Mouse (Mus musculus): Measurements from ENCODE around the gene Alpk1. TPM values are rescaled to one million over a fixed set of nuclear protein-coding genes. Genes with fewer than 3 reads are reported as not detected.

Alpk1 gene
- total RNA-seq, 1 experiment from 2014 or later, result 8.7 TPM

DNA sequence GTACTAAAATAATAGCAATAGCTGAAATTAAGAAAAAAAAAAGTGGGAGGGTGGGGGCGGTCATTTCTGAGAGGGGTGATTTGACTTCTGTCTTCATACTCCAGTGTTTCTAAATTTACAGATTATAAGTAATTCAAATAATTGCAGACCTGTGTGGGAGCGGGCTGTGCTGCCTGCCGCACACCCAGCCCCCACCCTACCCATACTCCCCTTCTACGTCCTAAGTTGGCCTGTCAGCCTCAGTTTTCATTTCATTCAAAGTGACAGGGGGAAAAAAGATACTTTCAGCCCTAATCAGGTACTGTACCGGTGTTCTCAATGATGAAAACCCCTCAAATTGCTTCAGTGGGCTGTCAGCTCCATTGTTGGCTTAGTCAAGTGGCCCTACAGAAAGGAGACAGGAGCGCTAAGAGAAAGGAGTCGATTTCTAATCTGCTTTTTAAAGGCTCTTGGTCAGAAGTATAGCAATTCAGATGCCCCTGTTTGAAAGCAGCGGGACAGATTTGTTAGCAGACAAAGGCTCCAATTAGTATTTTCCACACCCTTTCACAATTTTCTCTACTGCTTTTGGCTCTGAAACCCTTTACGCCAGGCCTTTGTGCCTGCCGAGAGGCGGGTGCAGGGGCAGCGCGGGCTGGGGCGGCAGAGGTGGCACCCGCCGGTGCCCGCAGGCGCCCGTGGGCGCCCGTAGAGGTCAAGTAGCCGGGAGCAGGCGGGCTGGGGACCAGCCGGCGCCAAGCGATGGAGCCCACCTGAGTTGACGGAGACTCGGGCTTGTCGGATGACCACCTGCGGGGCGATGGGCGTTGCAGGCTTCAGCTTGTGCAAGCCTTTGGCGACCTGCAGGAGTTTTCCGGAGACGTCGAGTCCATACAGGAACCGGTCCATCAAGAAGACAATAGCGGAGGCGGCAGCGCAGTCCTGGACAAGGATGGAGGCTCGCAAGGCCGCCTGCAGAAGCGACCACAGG lies 85.2 kb downstream of the Alpk1 start:
- DNase-seq, result no peak

- no peak for DNase-seq
Observed at GRCm38 (mm10) chr3:127691230-127691629, 89.1 kb downstream of the Alpk1 start.

- DNase-seq, result no peak
Observed at GRCm38 (mm10) chr3:127679703-127680102, 100.6 kb downstream of the Alpk1 start.

DNA sequence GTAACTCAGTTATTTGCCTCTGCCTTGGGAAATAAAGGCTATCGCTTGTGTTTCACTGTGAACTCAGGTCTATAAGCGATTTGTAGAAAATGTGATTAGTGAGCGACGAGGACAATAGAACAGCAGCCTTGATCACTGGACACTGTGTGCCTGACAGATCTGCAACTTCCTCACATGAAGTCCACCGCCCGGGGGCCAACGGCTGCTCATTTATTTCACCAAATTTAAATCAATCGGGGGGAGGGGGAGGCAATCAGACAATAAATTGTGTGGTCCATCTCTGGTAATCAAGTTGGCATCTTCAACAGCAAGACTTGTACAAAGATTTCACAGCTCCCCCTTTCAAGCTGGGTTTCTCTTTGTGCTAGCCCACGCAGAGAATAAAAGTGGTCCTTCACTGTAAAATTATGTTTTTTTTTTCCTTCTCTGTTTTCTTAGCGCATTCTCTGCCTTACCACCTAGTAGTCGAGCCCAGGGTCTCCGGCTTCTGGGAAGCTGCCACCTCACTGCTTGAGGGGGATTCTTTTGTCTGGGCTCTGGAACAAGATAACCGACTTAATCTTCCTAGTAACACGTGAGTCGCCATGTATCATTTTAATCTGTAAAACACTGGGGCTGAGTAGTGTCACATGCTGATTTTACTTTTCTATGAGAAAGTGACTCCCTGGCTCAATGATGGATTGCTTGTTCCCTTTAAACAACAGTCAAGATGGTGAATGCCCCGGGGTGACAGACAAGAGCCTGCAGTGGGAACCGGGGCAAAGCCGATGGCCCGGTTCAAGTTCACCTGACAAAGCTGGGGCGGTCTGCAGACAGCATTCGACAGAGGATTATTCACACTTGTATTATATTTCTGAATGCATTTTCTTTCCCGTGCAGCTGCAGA lies 118.4 kb downstream of the Alpk1 start:
- no peak for DNase-seq

DNA sequence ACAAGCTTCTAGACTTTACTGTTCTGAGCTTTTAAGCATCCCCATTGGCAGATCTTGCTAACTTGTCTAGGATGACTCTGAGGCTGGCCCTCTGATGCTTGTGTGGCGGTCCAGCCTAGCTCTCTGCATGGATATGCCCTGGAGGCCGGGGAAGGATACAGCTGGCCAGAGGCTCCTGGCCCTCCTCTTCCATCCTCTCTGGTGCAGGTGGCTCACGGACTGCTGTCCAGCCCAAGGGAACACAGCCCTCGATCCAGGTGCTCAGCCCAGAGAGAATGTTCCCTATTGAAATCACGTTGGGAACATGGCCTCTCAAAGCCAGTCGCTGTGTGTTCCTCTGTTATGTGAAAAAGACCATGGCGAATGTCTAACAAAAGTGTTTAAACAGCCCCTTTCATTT lies 119.6 kb downstream of the Alpk1 start:
- DNase-seq, result no peak

- no peak for DNase-seq
Observed at GRCm38 (mm10) chr3:127651742-127652653, 128.3 kb downstream of the Alpk1 start.

DNA sequence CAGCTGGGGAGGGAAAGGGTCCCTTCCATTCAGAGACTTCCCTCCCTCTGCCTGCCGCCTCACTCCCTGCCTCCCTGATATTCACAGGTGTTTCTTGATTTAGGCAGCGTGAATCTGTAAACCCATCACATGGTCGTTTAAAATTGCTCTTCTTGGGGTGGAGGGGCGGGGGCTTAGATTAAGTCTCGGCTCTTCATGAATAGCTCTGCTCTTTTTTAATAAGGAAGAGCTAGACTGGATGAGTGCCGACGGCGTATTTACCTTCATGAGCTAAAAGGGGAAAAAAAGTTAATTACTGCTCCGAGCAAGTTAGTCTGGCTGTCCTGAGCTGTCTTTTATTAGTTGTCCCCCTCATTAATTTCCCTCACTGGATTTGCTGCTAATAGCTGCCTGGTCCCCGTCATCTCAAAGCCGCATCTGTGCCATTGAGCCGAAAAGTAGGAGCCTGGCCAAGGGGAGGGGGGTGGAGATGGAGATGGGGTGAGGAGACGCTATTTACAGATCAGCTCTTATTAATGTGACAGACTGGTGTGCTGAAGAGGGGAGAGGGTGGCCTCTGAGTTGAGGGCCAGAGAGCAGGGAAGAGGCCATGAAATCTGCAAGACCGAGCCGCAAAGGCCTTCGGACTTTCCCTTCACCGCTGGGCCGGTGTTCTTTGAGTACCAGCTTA lies 134.0 kb downstream of the Alpk1 start:
- no peak for DNase-seq

DNA sequence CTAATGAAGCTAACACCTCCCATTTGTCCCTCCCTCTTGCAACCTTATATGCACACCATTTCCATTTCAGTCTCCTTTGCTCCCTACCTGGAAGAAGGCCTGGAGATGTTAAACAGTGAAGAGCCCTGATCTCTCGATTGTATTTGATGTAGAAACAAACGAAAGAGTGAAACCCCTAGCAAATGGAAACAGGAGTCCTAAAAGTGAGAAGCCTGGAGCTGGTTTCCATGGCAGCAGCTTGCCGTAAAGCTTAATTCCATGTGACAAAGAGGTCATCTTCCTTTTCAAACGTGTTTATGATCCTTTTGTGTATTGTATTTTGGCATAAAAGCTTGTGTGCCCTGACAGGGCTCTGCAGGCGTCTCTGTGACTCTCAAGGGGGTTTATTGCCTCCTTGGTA lies 138.1 kb downstream of the Alpk1 start:
- no peak for DNase-seq

GRCm38 (mm10) chr3:127640762-127641700 lies 139.3 kb downstream of the Alpk1 start:
- no peak for DNase-seq

DNA sequence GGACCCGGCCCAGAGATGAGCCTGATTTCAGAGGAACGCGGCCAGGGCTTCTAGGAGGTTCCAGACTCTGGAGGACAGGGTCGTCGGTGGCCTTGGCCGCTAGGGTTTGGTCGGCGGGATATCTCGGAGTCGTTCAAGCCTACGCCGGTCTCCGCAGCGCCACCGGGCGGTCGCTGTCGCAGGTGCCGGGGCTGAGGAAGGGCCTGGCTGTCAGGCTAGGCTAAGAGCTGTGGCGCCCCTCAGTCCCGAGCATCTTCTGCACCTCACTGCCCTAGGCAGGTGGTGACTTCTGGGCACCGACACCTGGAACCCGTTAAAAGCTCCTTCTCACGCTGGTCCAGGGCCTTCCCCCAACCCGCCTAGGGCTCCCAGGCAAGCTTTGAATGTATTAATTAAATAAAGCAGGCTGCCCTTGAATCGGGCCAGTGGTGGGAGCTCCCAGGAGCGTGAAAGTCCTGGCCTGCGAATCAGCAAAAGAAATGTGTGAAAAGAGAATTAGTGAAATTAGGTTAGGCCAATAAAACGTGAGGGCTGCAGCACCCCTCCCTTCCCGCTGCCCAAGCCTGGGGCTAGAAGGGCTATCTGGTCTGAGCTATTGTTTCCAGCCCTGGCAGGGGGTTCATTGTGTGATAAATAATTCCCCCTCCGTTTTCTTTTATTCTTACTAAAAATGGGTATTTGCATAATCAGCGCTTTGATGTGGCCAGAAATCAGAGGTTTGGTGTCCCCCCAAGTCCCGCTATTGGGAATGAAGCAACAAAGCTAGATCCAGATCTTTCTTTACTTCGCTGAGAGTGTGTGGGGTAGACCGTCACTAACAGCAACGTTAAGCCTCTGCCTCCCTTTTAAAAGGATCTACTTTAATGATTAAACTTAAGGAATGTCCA lies 140.2 kb downstream of the Alpk1 start:
- peak; percentile 56 for DNase-seq

DNA sequence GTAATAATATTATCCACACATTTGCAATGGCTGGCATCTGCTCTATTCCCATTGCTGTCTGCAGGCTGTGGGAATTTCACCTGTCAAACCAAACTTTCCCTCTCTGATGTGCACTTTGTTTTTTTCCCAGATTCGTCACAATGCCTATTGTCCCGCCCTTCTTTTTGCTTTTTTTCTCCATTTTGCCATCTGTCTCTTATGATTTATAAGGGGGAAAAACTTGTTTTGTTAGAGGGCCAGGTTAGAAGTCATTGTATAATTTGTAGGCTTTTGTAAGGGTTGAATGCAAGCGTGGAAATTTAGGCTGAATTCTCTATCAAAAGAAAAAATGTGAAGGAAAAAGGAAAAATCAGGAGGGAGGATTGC lies 145.4 kb downstream of the Alpk1 start:
- no peak for DNase-seq

- DNase-seq, result peak; percentile 84
Observed at GRCm38 (mm10) chr3:127634101-127634983, 146.0 kb downstream of the Alpk1 start.

DNA sequence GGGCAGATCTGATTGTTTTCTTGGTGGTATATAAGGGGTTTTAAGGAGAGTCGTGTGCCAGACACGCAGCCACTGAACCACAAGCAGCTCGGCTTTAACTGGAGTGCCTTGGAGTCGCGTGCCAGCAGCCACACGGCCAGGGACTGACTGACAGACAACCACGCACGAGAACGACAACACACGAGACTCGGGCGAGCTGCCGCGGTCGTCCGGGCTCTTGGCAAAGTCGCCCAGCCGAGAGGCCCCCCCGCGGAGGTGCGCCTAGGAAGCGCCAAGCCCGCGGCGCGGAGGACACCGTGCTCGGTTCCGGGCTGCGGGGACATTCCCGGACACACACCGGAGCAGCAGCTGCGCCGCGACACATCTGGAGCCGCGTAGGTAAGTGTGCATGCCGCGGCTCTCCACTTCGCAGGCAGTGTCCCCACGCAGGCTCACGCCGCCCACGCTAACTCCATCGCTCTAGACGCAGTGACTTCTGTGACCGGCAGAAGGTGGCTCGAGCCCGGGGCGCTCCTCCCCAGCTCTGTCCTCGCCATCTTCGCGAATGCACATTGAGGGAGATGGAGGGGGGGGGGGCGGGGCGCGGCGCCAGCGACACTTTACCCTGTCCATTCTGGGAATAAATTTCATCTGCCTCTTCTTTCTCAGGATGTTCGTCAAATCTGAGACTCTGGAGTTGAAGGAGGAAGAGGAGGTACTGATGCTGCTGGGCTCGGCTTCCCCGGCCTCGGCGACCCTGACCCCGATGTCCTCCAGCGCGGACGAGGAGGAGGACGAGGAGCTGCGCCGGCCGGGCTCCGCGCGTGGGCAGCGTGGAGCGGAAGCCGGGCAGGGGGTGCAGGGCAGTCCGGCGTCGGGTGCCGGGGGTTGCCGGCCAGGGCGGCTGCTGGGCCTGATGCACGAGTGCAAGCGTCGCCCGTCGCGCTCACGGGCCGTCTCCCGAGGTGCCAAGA lies 147.0 kb downstream of the Alpk1 start, which contains the start of gene Neurog2:
TSS of gene Neurog2 (plus strand) at position 56 of the 953 bp plus-strand sequence.
- DNase-seq, result peak; percentile 26

DNA sequence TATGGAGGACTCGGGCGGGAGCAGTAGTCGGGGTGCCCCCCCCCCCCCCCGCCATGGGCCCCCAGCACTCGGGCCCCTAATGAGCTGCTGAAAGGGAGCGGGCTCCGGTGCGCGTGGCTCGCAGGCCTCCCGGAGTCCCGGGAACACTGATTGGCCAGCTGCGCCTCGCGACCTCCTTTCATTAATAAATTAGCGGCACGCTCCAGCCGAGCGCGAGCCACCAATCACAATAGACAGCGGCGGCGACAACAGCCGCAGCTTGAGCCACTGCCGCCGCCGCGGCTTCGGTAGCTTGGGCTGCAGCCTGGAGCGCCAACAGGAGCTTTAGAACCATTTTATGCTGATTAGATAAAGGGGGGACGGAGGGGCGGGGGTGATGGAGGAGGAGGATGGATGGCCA lies 147.8 kb downstream of the Alpk1 start:
- DNase-seq, result peak; percentile 42

GRCm38 (mm10) chr3:127631582-127631981 lies 148.7 kb downstream of the Alpk1 start:
- DNase-seq, result no peak

DNA sequence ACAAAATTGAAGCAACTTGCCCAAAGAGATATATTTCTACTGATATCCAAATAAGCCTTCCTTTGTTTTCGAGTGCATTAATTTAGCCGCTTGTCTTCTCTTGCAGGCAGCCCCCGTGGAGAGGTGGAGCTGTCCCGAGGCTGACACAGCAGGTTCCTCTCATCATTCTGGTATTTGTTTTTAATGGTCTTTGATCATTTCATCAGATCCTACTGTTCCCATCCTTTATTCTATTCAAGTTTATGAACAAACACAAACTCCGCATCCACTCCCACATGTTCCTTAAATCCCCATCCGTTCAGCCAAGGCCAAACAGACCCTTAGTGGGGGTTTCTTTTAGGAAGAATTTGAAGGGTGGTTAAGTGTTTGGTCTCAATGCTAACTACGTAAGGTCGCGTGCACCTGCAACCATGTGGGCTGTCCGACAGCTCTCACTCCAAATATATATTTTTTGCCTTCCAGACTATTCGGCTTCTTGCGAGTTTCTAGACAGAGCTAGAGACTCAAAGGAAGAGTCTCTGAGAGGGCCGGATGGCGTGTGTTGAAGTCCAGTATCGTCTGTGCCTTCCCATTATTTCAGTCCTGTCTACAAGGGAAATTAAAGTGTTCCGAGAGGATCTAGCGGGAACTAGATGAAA lies 149.5 kb downstream of the Alpk1 start:
- DNase-seq, result no peak

Measured in adrenal gland, postnatal 14 days (tissue).